In the genomic region with DNA sequence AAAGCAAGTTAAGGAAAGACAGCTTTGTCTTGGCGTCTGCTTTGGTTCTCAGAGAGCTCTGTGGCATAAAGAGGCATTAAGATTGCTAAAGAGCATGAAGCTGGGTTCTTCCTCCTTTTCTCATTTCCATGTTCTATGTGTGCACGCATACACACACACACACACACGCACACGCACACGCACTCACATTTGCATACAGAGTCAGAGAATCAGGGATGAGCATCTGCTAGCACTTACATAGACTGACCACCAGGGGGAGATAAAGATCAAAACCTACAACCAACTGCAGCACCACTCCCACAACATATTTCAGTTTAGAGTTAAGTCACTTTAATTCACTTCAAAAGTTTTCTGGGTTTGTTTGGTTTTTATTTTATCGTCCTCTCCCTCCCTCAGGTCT, we compare ENCODE assay signal across 9 mouse cellular contexts. TPM values are rescaled to one million over a fixed set of nuclear protein-coding genes. Genes with fewer than 3 reads are reported as not detected.
DNase-seq lines count a peak whose midpoint lies in the region; ATAC-seq and TF ChIP-seq lines count a peak whose summit lies in the region.
"Had no signal": no experiment of that assay in that cellular context is flagged by ENCODE, and none has a peak within 500 bp of the region (broad histone marks: within the 10 kb centered on the region; RNA-seq: fewer than 3 reads in every experiment).

No protein-coding gene starts in this region.

- no peak overlapping the region for H3K4me3 ChIP-seq in heart, embryonic 12.5 days
- no peak overlapping the region for H3K4me3 ChIP-seq in intestine, embryonic 14.5 days (ENCODE audit: low read depth, low read length)
- no peak overlapping the region for H3K4me3 ChIP-seq in limb, embryonic 10.5 days
- H3K4me3 ChIP-seq: myocyte had no signal

- CTCF ChIA-PET in Patski (lab: Charles Lee): interaction anchor here (1.1 to 2.8 kb wide), 5 partner anchors 12 to 27 kb away, joined by 3 to 22 read pairs (median 5); partner anchors contain the start of gene Psmd3

- H3K4me1 ChIP-seq in heart, embryonic 12.5 days (replicated peaks): no peaks in the 10 kb centered on the region; the same call in 1 of the 2 replicates
- H3K4me1 ChIP-seq in intestine, embryonic 14.5 days (replicated peaks; ENCODE audit: control insufficient read depth, insufficient read depth, low read length): 0 out of 2 replicates have a peak, but pooled peaks cover 3% of the 10 kb centered on the region
- H3K4me1 ChIP-seq in limb, embryonic 10.5 days: no peaks in the 10 kb centered on the region

- in situ Hi-C loops in Patski (cut with MboI; ENCODE audit: low pct_unique_long_range_greater_than_20kb): loop anchor here (5.0 kb wide), 1 partner anchor 53 kb away; no protein-coding TSS in a partner anchor

- no peak overlapping the region for H3K9ac ChIP-seq in heart, embryonic 12.5 days
- no peak overlapping the region for H3K9ac ChIP-seq in intestine, embryonic 14.5 days (ENCODE audit: low read length)

- 21% methylated on average over 6 of the region's 6 CpGs for WGBS in heart, embryonic 12.5 days
- whole genome bisulfite sequencing in intestine, embryonic 14.5 days: 11% methylated on average over 6 of the region's 6 CpGs
- 13% methylated on average over 6 of the region's 6 CpGs for WGBS in limb, embryonic 10.5 days

- no peaks in the 10 kb centered on the region for H3K36me3 ChIP-seq in heart, embryonic 12.5 days
- no peaks in the 10 kb centered on the region for H3K36me3 ChIP-seq in intestine, embryonic 14.5 days (ENCODE audit: control insufficient read depth, insufficient read depth, low read length)
- no peaks in the 10 kb centered on the region for H3K36me3 ChIP-seq in limb, embryonic 10.5 days

- peak; percentile 53 to 63 for DNase-seq in heart, adult 18-20 months
- DNase-seq in Patski (ENCODE audit: low read depth, low spot score): no peak
- peak; percentile 68 for DNase-seq in intestine, embryonic 14.5 days (ENCODE audit: low spot score)
- DNase-seq in limb, embryonic 10.5 days (ENCODE audit: low spot score): peak; percentile 34
- peak; percentile 45 to 58 for DNase-seq in natural killer cell, adult 2 months (ENCODE audit: low spot score in 2 of 2)
- no peak for DNase-seq in urinary bladder, adult 2 months (ENCODE audit: low spot score)

- no peaks in the 10 kb centered on the region for H3K9me3 ChIP-seq in heart, embryonic 12.5 days (replicated peaks)
- no peaks in the 10 kb centered on the region for H3K9me3 ChIP-seq in intestine, embryonic 14.5 days (ENCODE audit: control insufficient read depth, low read length)
- no peaks in the 10 kb centered on the region for H3K9me3 ChIP-seq in limb, embryonic 10.5 days (replicated peaks)

- POLR2A ChIA-PET in Patski (lab: Charles Lee): interaction anchor here (0.5 kb wide), 1 partner anchor 21 kb away, joined by 3 read pairs; no protein-coding TSS in a partner anchor

- H3K4me2 ChIP-seq in heart, embryonic 12.5 days: no peak overlapping the region
- H3K4me2 ChIP-seq in intestine, embryonic 14.5 days (ENCODE audit: low read length): no peak overlapping the region

- no peak overlapping the region for H3K27ac ChIP-seq in heart, embryonic 12.5 days (ENCODE audit: poor library complexity, severe bottlenecking)
- no peak overlapping the region for H3K27ac ChIP-seq in intestine, embryonic 14.5 days (ENCODE audit: low read depth)
- no peak overlapping the region for H3K27ac ChIP-seq in limb, embryonic 10.5 days

- peak; percentile 80 for TF ChIP-seq CTCF in Patski (IDR thresholded peaks at IDR 0.05)

- peaks cover 37% of the 10 kb centered on the region for H3K27me3 ChIP-seq in heart, embryonic 12.5 days (replicated peaks)
- H3K27me3 ChIP-seq in Patski: peaks cover 12% of the 10 kb centered on the region
- no peaks in the 10 kb centered on the region for H3K27me3 ChIP-seq in intestine, embryonic 14.5 days (replicated peaks; ENCODE audit: control insufficient read depth, insufficient read depth, low read length)
- H3K27me3 ChIP-seq in limb, embryonic 10.5 days (ENCODE audit: low read depth, poor library complexity, severe bottlenecking): peaks cover 19% of the 10 kb centered on the region; the same call in 1 of the 2 replicates

- ATAC-seq in heart, embryonic 12.5 days (ENCODE audit: insufficient number of reproducible peaks, low FRiP score): no peak
- ATAC-seq in Patski: peak; percentile 53
- ATAC-seq in erythroblast, adult 5-6 weeks (replicated peaks; ENCODE audit: low FRiP score, poor library complexity, severe bottlenecking): peak; percentile 87
- ATAC-seq in intestine, embryonic 14.5 days (replicated peaks; ENCODE audit: low FRiP score, low TSS enrichment, low read depth): no peak

RNA-seq across cellular contexts. Expression of gene Gsdma, which starts 3.6 kb away (rescaled TPM):
- under 1 TPM; 0.10 TPM for total RNA-seq in heart, adult 18-20 months (2021)
- polyA plus RNA-seq in heart, embryonic 12.5 days (2016; fragmentation: Nextera tagmentation; extraction: Ambion mirVana): not detected in 2 replicates
- polyA plus RNA-seq in Patski (2021): 0.06 TPM
- total RNA-seq in erythroblast, adult 5-6 weeks (2015; ENCODE audit: low replicate concordance): not detected in 2 replicates
- total RNA-seq in erythroblast, adult 5-6 weeks (2017; ENCODE audit: low replicate concordance): not detected in 2 replicates
- polyA plus RNA-seq in intestine, embryonic 14.5 days (2014; fragmentation: Nextera tagmentation; extraction: Ambion mirVana): not detected in 2 replicates
- 0.05 TPM in 1 of 2 replicates, not detected in the other for polyA plus RNA-seq in limb, embryonic 10.5 days (2016; fragmentation: Nextera tagmentation; extraction: Ambion mirVana)
- 0.72 and 0.87 TPM in 2 replicates for polyA plus RNA-seq in urinary bladder, adult 2 months (2012; rRNA removed)

RNA-seq across cellular contexts. Expression of gene Gsdma2, which starts 14.0 kb away (rescaled TPM):
- not detected for total RNA-seq in heart, adult 18-20 months (2021)
- polyA plus RNA-seq in heart, embryonic 12.5 days (2016; fragmentation: Nextera tagmentation; extraction: Ambion mirVana): not detected in 2 replicates
- not detected for polyA plus RNA-seq in Patski (2021)
- total RNA-seq in erythroblast, adult 5-6 weeks (2015; ENCODE audit: low replicate concordance): not detected in 2 replicates
- not detected in 2 replicates for total RNA-seq in erythroblast, adult 5-6 weeks (2017; ENCODE audit: low replicate concordance)
- polyA plus RNA-seq in intestine, embryonic 14.5 days (2014; fragmentation: Nextera tagmentation; extraction: Ambion mirVana): not detected in 2 replicates
- not detected in 2 replicates for polyA plus RNA-seq in limb, embryonic 10.5 days (2016; fragmentation: Nextera tagmentation; extraction: Ambion mirVana)
- not detected in 2 replicates for polyA plus RNA-seq in urinary bladder, adult 2 months (2012; rRNA removed)
- polyA plus RNA-seq: myocyte had no signal

RNA-seq across cellular contexts. Expression of gene Psmd3, which starts 21.8 kb away (rescaled TPM):
- 100 to 1,000 TPM in 1 of 2 experiments, 10 to 100 TPM in 1; 99.2 to 107 TPM for total RNA-seq in heart, adult 18-20 months (2021)
- polyA plus RNA-seq in heart, embryonic 12.5 days (2016; fragmentation: Nextera tagmentation; extraction: Ambion mirVana): 184 and 190 TPM in 2 replicates
- 161 TPM for polyA plus RNA-seq in Patski (2021)
- total RNA-seq in erythroblast, adult 5-6 weeks (2015; ENCODE audit: low replicate concordance): 10.2 and 14.2 TPM in 2 replicates
- 15.4 and 26.9 TPM in 2 replicates for total RNA-seq in erythroblast, adult 5-6 weeks (2017; ENCODE audit: low replicate concordance)
- 141 and 149 TPM in 2 replicates for polyA plus RNA-seq in intestine, embryonic 14.5 days (2014; fragmentation: Nextera tagmentation; extraction: Ambion mirVana)
- polyA plus RNA-seq in limb, embryonic 10.5 days (2016; fragmentation: Nextera tagmentation; extraction: Ambion mirVana): 284 and 303 TPM in 2 replicates
- polyA plus RNA-seq in urinary bladder, adult 2 months (2012; rRNA removed): 108 and 115 TPM in 2 replicates

RNA-seq across cellular contexts. Expression of gene Gsdma3, which starts 34.4 kb away (rescaled TPM):
- total RNA-seq in heart, adult 18-20 months (2021): 1 to 10 TPM; 3.0 to 3.1 TPM
- polyA plus RNA-seq in heart, embryonic 12.5 days (2016; fragmentation: Nextera tagmentation; extraction: Ambion mirVana): not detected in 2 replicates
- not detected for polyA plus RNA-seq in Patski (2021)
- total RNA-seq in erythroblast, adult 5-6 weeks (2015; ENCODE audit: low replicate concordance): not detected in 2 replicates
- total RNA-seq in erythroblast, adult 5-6 weeks (2017; ENCODE audit: low replicate concordance): not detected in 2 replicates
- not detected in 2 replicates for polyA plus RNA-seq in intestine, embryonic 14.5 days (2014; fragmentation: Nextera tagmentation; extraction: Ambion mirVana)
- not detected in 2 replicates for polyA plus RNA-seq in limb, embryonic 10.5 days (2016; fragmentation: Nextera tagmentation; extraction: Ambion mirVana)
- not detected in 2 replicates for polyA plus RNA-seq in urinary bladder, adult 2 months (2012; rRNA removed)
- polyA plus RNA-seq: myocyte had no signal

RNA-seq across cellular contexts. Expression of gene Gm12355, which starts 35.1 kb away (rescaled TPM):
- 10 to 100 TPM in 1 of 2 experiments, 1 to 10 TPM in 1; 6.6 to 10.4 TPM for total RNA-seq in heart, adult 18-20 months (2021)
- 0.18 and 0.47 TPM in 2 replicates for polyA plus RNA-seq in heart, embryonic 12.5 days (2016; fragmentation: Nextera tagmentation; extraction: Ambion mirVana)
- polyA plus RNA-seq in Patski (2021): 16.4 TPM
- 1.0 and 2.5 TPM in 2 replicates for total RNA-seq in erythroblast, adult 5-6 weeks (2015; ENCODE audit: low replicate concordance)
- total RNA-seq in erythroblast, adult 5-6 weeks (2017; ENCODE audit: low replicate concordance): 0.60 and 1.1 TPM in 2 replicates
- 1.2 and 1.3 TPM in 2 replicates for polyA plus RNA-seq in intestine, embryonic 14.5 days (2014; fragmentation: Nextera tagmentation; extraction: Ambion mirVana)
- polyA plus RNA-seq in limb, embryonic 10.5 days (2016; fragmentation: Nextera tagmentation; extraction: Ambion mirVana): 1.3 and 1.8 TPM in 2 replicates
- polyA plus RNA-seq in urinary bladder, adult 2 months (2012; rRNA removed): 0.47 and 0.52 TPM in 2 replicates

Comparison
In these comparisons a context has a peak if more than half of its experiments do, and no peak if none do; other contexts are left out.
1. DNase-seq: peak in heart, adult 18-20 months (2 of 2), intestine, embryonic 14.5 days (single experiment), limb, embryonic 10.5 days (single experiment) and natural killer cell, adult 2 months (2 of 2); none in Patski (single experiment) and urinary bladder, adult 2 months (single experiment).
2. ATAC-seq: peak in Patski (single experiment) and erythroblast, adult 5-6 weeks (single experiment); none in heart, embryonic 12.5 days (single experiment) and intestine, embryonic 14.5 days (single experiment).